Mouse (Mus musculus) kidney, postnatal 0 days (tissue): ENCODE measurements at regions not wholly inside any gene's neighbourhood (a gene's known extent, or its start where the extent isn't known, plus 50 kb on each side); places are given as distances from the start of the nearest gene placed in this dataset.

Source experiments
- ATAC-seq: fragments of 200-750 bp; cut with Nextera tagmentation; replicated peaks from 2 replicates; pipeline ENCODE4 v1.8.0; 2017; ENCODE audit warnings: low read depth, moderate number of reproducible peaks, moderate TSS enrichment, moderate library complexity; ENCODE audit not compliant: low FRiP score
- DNase-seq: peaks from one replicate; pipeline ENCODE4 v3.0.0-alpha.2; 2016; ENCODE audit warnings: low spot score
- H3K27ac ChIP-seq: fragments of 300-500 bp; sonication (generic); 2 replicates; pipeline ENCODE4 v1.5.1; 2014; ENCODE audit warnings: mild to moderate bottlenecking
- H3K27me3 ChIP-seq: fragments of 300-500 bp; sonication (generic); 2 replicates; pipeline ENCODE4 v1.6.1; 2014; ENCODE audit warnings: low read length, mixed read lengths; ENCODE audit not compliant: insufficient read depth
- H3K36me3 ChIP-seq: fragments of 300-500 bp; sonication (generic); 2 replicates; pipeline ENCODE4 v1.6.1; 2014; ENCODE audit warnings: low read length, mixed read lengths; ENCODE audit not compliant: insufficient read depth
- H3K4me1 ChIP-seq: fragments of 300-500 bp; sonication (generic); replicated peaks from 2 replicates; pipeline ENCODE4 v1.6.1; 2014; ENCODE audit warnings: antibody characterized with exemption, low read length, mixed read lengths; ENCODE audit not compliant: insufficient read depth
- H3K4me2 ChIP-seq: fragments of 300-500 bp; sonication (generic); 2 replicates; pipeline ENCODE4 v1.6.1; 2014; ENCODE audit warnings: mild to moderate bottlenecking, low read length, moderate library complexity, mixed read lengths
- H3K4me3 ChIP-seq: fragments of 300-500 bp; sonication (generic); replicated peaks from 2 replicates; pipeline ENCODE4 v1.5.1; 2014; ENCODE audit warnings: low read depth, low read length
- H3K9ac ChIP-seq: fragments of 300-500 bp; sonication (generic); 2 replicates; pipeline ENCODE4 v1.6.1; 2014; ENCODE audit warnings: low read depth, low read length
- H3K9me3 ChIP-seq: fragments of 300-500 bp; sonication (generic); replicated peaks from 2 replicates; pipeline ENCODE4 v1.6.1; 2016; ENCODE audit warnings: low read length, inconsistent platforms, mixed read lengths
- CTCF ChIP-seq: IDR thresholded peaks from 2 replicates; pipeline ENCODE4 v1.5.1; 2016; ENCODE audit warnings: antibody characterized with exemption, low read depth, mild to moderate bottlenecking, moderate library complexity
- whole genome bisulfite sequencing: fragments of 180-500 bp; shearing (Covaris S2); extraction: QIAGEN DNeasy Blood & Tissue Kit; methylation state at CpG from one replicate; pipeline ENCODE4 v1.1.7; 2014; 5-methylcytosine and 5-hydroxymethylcytosine counted together

GRCm38 (mm10) chr1:72936681-72937465 lies 62.2 kb upstream of the Igfbp5 start:
- Histone ChIP-seq H3K36me3 (no peaks in the 10 kb centered on the region), H3K4me3 (no peak overlapping the region), H3K4me2 (no peak overlapping the region), H3K27me3 (no peaks in the 10 kb centered on the region), H3K27ac (no peak overlapping the region), H3K4me1 (no peaks in the 10 kb centered on the region), H3K9me3 (no peaks in the 10 kb centered on the region), H3K9ac (no peak overlapping the region)
- 86% methylated on average over 5 of the region's 5 CpGs for WGBS
- ATAC-seq, result no peak
- DNase-seq, result no peak
- TF ChIP-seq CTCF, result no peak

- H3K4me2 ChIP-seq, result no peak overlapping the region
- TF ChIP-seq CTCF, result no peak
- no peaks in the 10 kb centered on the region for H3K27me3 ChIP-seq
- no peak for ATAC-seq
- no peak overlapping the region for H3K9ac ChIP-seq
- WGBS, result 53% methylated on average over 5 of the region's 5 CpGs
- H3K4me1 ChIP-seq, result no peaks in the 10 kb centered on the region
- no peak overlapping the region for H3K27ac ChIP-seq
- no peak for DNase-seq
- no peak overlapping the region for H3K4me3 ChIP-seq
- no peaks in the 10 kb centered on the region for H3K9me3 ChIP-seq
- H3K36me3 ChIP-seq, result no peaks in the 10 kb centered on the region
Observed at GRCm38 (mm10) chr1:72936231-72936630, 61.5 kb upstream of the Igfbp5 start.

- WGBS, result 77% methylated on average over 4 of the region's 4 CpGs
- TF ChIP-seq CTCF, result no peak
- Histone ChIP-seq H3K9me3 (no peaks in the 10 kb centered on the region), H3K4me1 (no peaks in the 10 kb centered on the region), H3K4me3 (no peak overlapping the region), H3K9ac (no peak overlapping the region), H3K27ac (no peak overlapping the region), H3K36me3 (no peaks in the 10 kb centered on the region), H3K27me3 (no peaks in the 10 kb centered on the region), H3K4me2 (no peak overlapping the region)
- no peak for ATAC-seq
- DNase-seq, result no peak
Observed at GRCm38 (mm10) chr1:72935084-72935483, 60.4 kb upstream of the Igfbp5 start.

- DNase-seq, result peak; percentile 21
- H3K36me3 ChIP-seq, result no peaks in the 10 kb centered on the region
- ATAC-seq, result no peak
- no peak overlapping the region for H3K9ac ChIP-seq
- TF ChIP-seq CTCF, result no peak
- H3K4me3 ChIP-seq, result no peak overlapping the region
- H3K4me1 ChIP-seq, result no peaks in the 10 kb centered on the region
- H3K4me2 ChIP-seq, result no peak overlapping the region
- H3K9me3 ChIP-seq, result no peaks in the 10 kb centered on the region
- no peaks in the 10 kb centered on the region for H3K27me3 ChIP-seq
- no peak overlapping the region for H3K27ac ChIP-seq
- whole genome bisulfite sequencing, result 53% methylated on average over 4 of the region's 4 CpGs
Observed at GRCm38 (mm10) chr1:72929774-72930173, 55.1 kb upstream of the Igfbp5 start.
